Comparison of ENCODE assay signal across 30 mouse cellular contexts in the genomic region with DNA sequence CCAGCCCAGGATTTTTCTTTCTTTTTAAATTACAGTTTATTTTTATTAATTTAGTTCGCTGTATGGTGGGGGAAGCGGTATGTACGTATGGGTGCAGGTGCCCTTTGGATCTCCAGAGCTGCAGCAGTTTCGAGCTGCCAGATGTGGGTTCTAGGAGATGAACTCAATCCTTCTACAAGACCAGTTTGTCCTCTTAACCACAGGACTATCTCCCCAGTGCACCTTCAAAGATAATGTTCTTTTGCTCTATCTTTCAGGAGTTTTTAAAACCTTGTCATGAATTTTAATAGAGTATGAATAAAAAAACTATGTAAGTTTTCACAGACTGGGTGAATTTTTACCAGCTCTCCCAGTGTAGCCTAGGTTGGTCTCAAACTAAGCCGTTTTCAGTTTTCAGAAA. TPM values are rescaled to one million over a fixed set of nuclear protein-coding genes. Genes with fewer than 3 reads are reported as not detected.
A peak's percentile ranks its signal among the peaks of the same experiment; 100 is the strongest.
DNase-seq lines count a peak whose midpoint lies in the region; ATAC-seq and TF ChIP-seq lines count a peak whose summit lies in the region.
"Had no signal": no experiment of that assay in that cellular context is flagged by ENCODE, and none has a peak within 500 bp of the region (broad histone marks: within the 10 kb centered on the region; RNA-seq: fewer than 3 reads in every experiment).

No protein-coding gene starts in this region.

- peak; percentile 85 for ATAC-seq in liver, embryonic 12.5 days
- ATAC-seq in liver, postnatal 0 days: peak; percentile 43; the same call in 1 of the 2 replicates
- ATAC-seq: CD4-positive, CD25-positive, alpha-beta regulatory T cell, adult 4 months; forebrain, postnatal 0 days; hindbrain, postnatal 0 days; intestine, embryonic 16.5 days; midbrain, embryonic 16.5 days had no signal

- WGBS in liver, embryonic 12.5 days (ENCODE audit: insufficient replicate concordance): 53% methylated on average over 5 of the region's 5 CpGs
- WGBS in liver, postnatal 0 days (ENCODE audit: insufficient replicate concordance): 61% methylated on average over 5 of the region's 5 CpGs
- 91% methylated on average over 5 of the region's 5 CpGs for WGBS in limb, embryonic 10.5 days

- peaks cover 0 to 6% of the 10 kb centered on the region in 2 experiments; a peak in 2 of 4 replicates for H3K36me3 ChIP-seq in MEL (ENCODE audit: control insufficient read depth in 1 of 2, insufficient read depth in 2 of 2, low read length in 2 of 2)
- no peaks in the 10 kb centered on the region for H3K36me3 ChIP-seq in liver, embryonic 12.5 days
- no peaks in the 10 kb centered on the region for H3K36me3 ChIP-seq in liver, postnatal 0 days (replicated peaks; ENCODE audit: insufficient read depth, low read length)
- H3K36me3 ChIP-seq in limb, embryonic 10.5 days: no peaks in the 10 kb centered on the region
- H3K36me3 ChIP-seq: embryonic facial prominence, embryonic 12.5 days; hindbrain, embryonic 12.5 days had no signal

- DNase-seq in MEL (ENCODE audit: low read depth, low spot score): peak; percentile 66
- peak; percentile 50 for DNase-seq in c-Kit-positive CD71-positive TER-119-negative erythroid progenitor cells, embryonic 14.5 days (ENCODE audit: low read depth)
- DNase-seq in liver, postnatal 0 days: no peak
- DNase-seq in embryo, embryonic 11 days: no peak
- DNase-seq in limb, embryonic 10.5 days (ENCODE audit: low spot score): no peak
- DNase-seq in heart, postnatal 36 days: no peak
- DNase-seq: adrenal gland, adult 8-10 months; cerebellum, adult 18-20 months; cerebellum, postnatal 10 days; forebrain, postnatal 0 days; gastrocnemius, postnatal 10 days; heart, postnatal 14 days; kidney, adult 9 months; kidney, postnatal 10 days; lung, embryonic 14.5 days; lung, postnatal 14 days; right cerebral cortex, postnatal 25 days; spleen, adult 18-20 months; thymus, postnatal 25 days had no signal

- no peak overlapping the region for H3K4me2 ChIP-seq in liver, embryonic 12.5 days
- H3K4me2 ChIP-seq in liver, postnatal 0 days (ENCODE audit: low read depth, low read length): no peak overlapping the region
- H3K4me2 ChIP-seq: embryonic facial prominence, embryonic 12.5 days; hindbrain, embryonic 12.5 days; lung, embryonic 14.5 days; midbrain, embryonic 11.5 days had no signal

- TF ChIP-seq POLR2A in MEL (IDR thresholded peaks at IDR 0.05; ENCODE audit: control insufficient read depth in 1 of 2, insufficient read depth in 1 of 2, low read depth in 1 of 2, low read length in 2 of 2, poor library complexity in 1 of 2): no peak

- no peaks in the 10 kb centered on the region for H3K79me2 ChIP-seq in MEL (ENCODE audit: control insufficient read depth, insufficient read depth, low read length, poor library complexity)

- H3K4me1 ChIP-seq in MEL (ENCODE audit: control insufficient read depth in 1 of 2, insufficient read depth in 2 of 2, low read length in 2 of 2): peaks cover 7% of the 10 kb centered on the region in 2 experiments; a peak in 3 of 4 replicates
- peaks cover 33% of the 10 kb centered on the region for H3K4me1 ChIP-seq in liver, embryonic 12.5 days
- H3K4me1 ChIP-seq in liver, postnatal 0 days (ENCODE audit: insufficient read depth): no peaks in the 10 kb centered on the region
- no peaks in the 10 kb centered on the region for H3K4me1 ChIP-seq in limb, embryonic 10.5 days
- H3K4me1 ChIP-seq: embryonic facial prominence, embryonic 12.5 days; hindbrain, embryonic 12.5 days had no signal

- no peak for TF ChIP-seq RAD21 in MEL (IDR thresholded peaks at IDR 0.05; ENCODE audit: low read depth, low read length)

- H3K9me3 ChIP-seq in MEL (replicated peaks; ENCODE audit: insufficient read depth, low read length): no peaks in the 10 kb centered on the region
- no peaks in the 10 kb centered on the region for H3K9me3 ChIP-seq in liver, embryonic 12.5 days (replicated peaks)
- no peaks in the 10 kb centered on the region for H3K9me3 ChIP-seq in liver, postnatal 0 days (ENCODE audit: low read length)
- no peaks in the 10 kb centered on the region for H3K9me3 ChIP-seq in limb, embryonic 10.5 days (replicated peaks)
- H3K9me3 ChIP-seq: embryonic facial prominence, embryonic 12.5 days; hindbrain, embryonic 12.5 days had no signal

- no peak overlapping the region for H3K27ac ChIP-seq in MEL (ENCODE audit: control insufficient read depth, low read depth, low read length)
- H3K27ac ChIP-seq in liver, embryonic 12.5 days: no peak overlapping the region
- no peak overlapping the region for H3K27ac ChIP-seq in liver, postnatal 0 days (ENCODE audit: low read depth)
- H3K27ac ChIP-seq in limb, embryonic 10.5 days: no peak overlapping the region
- H3K27ac ChIP-seq: embryonic facial prominence, embryonic 12.5 days; hindbrain, embryonic 12.5 days; hindbrain, postnatal 0 days; layer of hippocampus, adult 2 months; left cerebral cortex, adult 2 months had no signal

- TF ChIP-seq CTCF in MEL (IDR thresholded peaks at IDR 0.05 in 2 of 3, conservative IDR thresholded peaks at IDR 0.05 in 1 of 3; ENCODE audit: control insufficient read depth in 1 of 3, insufficient read depth in 1 of 3, low read depth in 2 of 3, low read length in 3 of 3, poor library complexity in 1 of 3, severe bottlenecking in 1 of 3): no peak
- no peak for TF ChIP-seq CTCF in liver, postnatal 0 days (IDR thresholded peaks at IDR 0.05; ENCODE audit: low read depth)

- H3K4me3 ChIP-seq in MEL (ENCODE audit: control insufficient read depth in 1 of 2, insufficient read depth in 1 of 2, low read depth in 2 of 2, low read length in 2 of 2): no peak overlapping the region
- H3K4me3 ChIP-seq in liver, embryonic 12.5 days: no peak overlapping the region
- no peak overlapping the region for H3K4me3 ChIP-seq in liver, postnatal 0 days (ENCODE audit: low read depth, low read length)
- H3K4me3 ChIP-seq in limb, embryonic 10.5 days: no peak overlapping the region
- H3K4me3 ChIP-seq: embryonic facial prominence, embryonic 12.5 days; hindbrain, embryonic 12.5 days; layer of hippocampus, adult 2 months; left cerebral cortex, adult 2 months had no signal

- TF ChIP-seq EP300 in MEL (IDR thresholded peaks at IDR 0.05; ENCODE audit: low read depth in 1 of 2, low read length in 2 of 2): peak; percentile 85 to 88
- peak; percentile 79 for TF ChIP-seq EP300 in liver, postnatal 0 days (IDR thresholded peaks at IDR 0.05; ENCODE audit: low read depth)

- H3K27me3 ChIP-seq in MEL (ENCODE audit: control insufficient read depth in 1 of 2, insufficient read depth in 2 of 2, low read length in 2 of 2): no peaks in the 10 kb centered on the region
- no peaks in the 10 kb centered on the region for H3K27me3 ChIP-seq in liver, embryonic 12.5 days (replicated peaks)
- no peaks in the 10 kb centered on the region for H3K27me3 ChIP-seq in liver, postnatal 0 days (ENCODE audit: insufficient read depth, low read length)
- H3K27me3 ChIP-seq in limb, embryonic 10.5 days (ENCODE audit: low read depth, poor library complexity, severe bottlenecking): no peaks in the 10 kb centered on the region
- H3K27me3 ChIP-seq: embryonic facial prominence, embryonic 12.5 days; hindbrain, embryonic 12.5 days had no signal

- intact Hi-C loops in heart, postnatal 36 days (cut with DNase I): no loop called here

- H3K9ac ChIP-seq in MEL (ENCODE audit: control insufficient read depth, low read depth, low read length, poor library complexity, severe bottlenecking): no peak overlapping the region
- H3K9ac ChIP-seq in liver, embryonic 12.5 days: 0 out of 2 replicates have a peak overlapping the region, but pooled peaks have one; percentile 22
- H3K9ac ChIP-seq in liver, postnatal 0 days (replicated peaks): no peak overlapping the region
- H3K9ac ChIP-seq: embryonic facial prominence, embryonic 12.5 days; forebrain, postnatal 0 days; hindbrain, embryonic 12.5 days; lung, embryonic 14.5 days had no signal

TF ChIP-seq in MEL, 35 proteins besides CTCF, POLR2A, EP300 and RAD21:
- TF ChIP-seq GATA1 (IDR thresholded peaks at IDR 0.05; ENCODE audit: low read depth, low read length) (peak; percentile 94), CHD1 (IDR thresholded peaks at IDR 0.05; ENCODE audit: low read depth, low read length) (no peak), ZNF384 (IDR thresholded peaks at IDR 0.05; ENCODE audit: low read depth, low read length) (peak; percentile 74), NRF1 (IDR thresholded peaks at IDR 0.05; ENCODE audit: insufficient read depth, low read depth, low read length, poor library complexity, severe bottlenecking) (no peak), TAL1 (IDR thresholded peaks at IDR 0.05; ENCODE audit: low read length) (peak; percentile 52), RCOR1 (IDR thresholded peaks at IDR 0.05; ENCODE audit: low read depth, low read length) (peak; percentile 86), SIN3A (IDR thresholded peaks at IDR 0.05; ENCODE audit: low read length) (0 out of 2 replicates have a peak, but pooled peaks have one; percentile 37), ETS1 (IDR thresholded peaks at IDR 0.05; ENCODE audit: low read depth, low read length) (peak; percentile 74), MXI1 (IDR thresholded peaks at IDR 0.05; ENCODE audit: low read depth, low read length) (no peak), TBP (IDR thresholded peaks at IDR 0.05; ENCODE audit: low read depth, low read length) (0 out of 2 replicates have a peak, but pooled peaks have one; percentile 36), TCF12 (IDR thresholded peaks at IDR 0.05; ENCODE audit: low read depth, low read length) (peak; percentile 92)
TF ChIP-seq in MEL: peak in this region for 8.

RNA-seq across cellular contexts. Expression of a gene that starts 22.8 kb away (rescaled TPM):
- not detected in 2 replicates for total RNA-seq in MEL (2012; rRNA removed)
- not detected for polyA plus RNA-seq in MEL (2012; ENCODE audit: insufficient read depth in 1 of 2, insufficient read length in 2 of 2, low read depth in 1 of 2, low replicate concordance in 2 of 2, missing spikeins in 1 of 2)
- polyA plus RNA-seq in liver, embryonic 12.5 days (2016; fragmentation: Nextera tagmentation; extraction: Ambion mirVana): 35.6 and 35.9 TPM in 2 replicates
- 1.8 and 2.2 TPM in 2 replicates for polyA plus RNA-seq in liver, postnatal 0 days (2015; fragmentation: Nextera tagmentation; extraction: Ambion mirVana)
- 371 and 448 TPM in 2 replicates for polyA plus RNA-seq in limb, embryonic 10.5 days (2016; fragmentation: Nextera tagmentation; extraction: Ambion mirVana)
- total RNA-seq in heart, postnatal 36 days (2021): 10 to 100 TPM in 1 of 2 experiments, 1 to 10 TPM in 1; 7.1 to 10.1 TPM
- total RNA-seq: neutrophil, adult 5-6 weeks had no signal

Comparison
In these comparisons a context has a peak if more than half of its experiments do, and no peak if none do; other contexts are left out.
1. DNase-seq: peak in MEL (single experiment) and c-Kit-positive CD71-positive TER-119-negative erythroid progenitor cells, embryonic 14.5 days (single experiment); none in liver, postnatal 0 days (single experiment), embryo, embryonic 11 days (single experiment), limb, embryonic 10.5 days (single experiment) and heart, postnatal 36 days (0 of 2).
2. RNA of a gene that starts 22.8 kb away (polyA plus RNA-seq): 371 to 448 TPM in limb, embryonic 10.5 days; 35.6 to 35.9 TPM in liver, embryonic 12.5 days, 1.8 to 2.2 TPM in liver, postnatal 0 days and not detected in MEL; every median in the first group is over 10 times any median in the second.